Mouse (Mus musculus) embryonic facial prominence, embryonic 15.5 days (tissue): Measurements from ENCODE around the gene Cela3b. TPM values are rescaled to one million over a fixed set of nuclear protein-coding genes. Genes with fewer than 3 reads are reported as not detected.

Experiments used
- polyA plus RNA-seq: library from polyadenylated mRNA; unstranded; fragments of >200 nt; fragmentation: Nextera tagmentation; extraction: Ambion mirVana; gene quantifications from 2 replicates; pipeline ENCODE4 v1.2.1, GENCODE M21; 2015

Gene Cela3b
- polyA plus RNA-seq, 1 experiment from 2014 or later: not detected

Other genes starting within 250 kb of the Cela3b start
- gene Wnt4, start 153.1 kb downstream of the Cela3b start, polyA plus RNA-seq: 11.6 and 12.9 TPM in 2 replicates
- gene Cdc42, start 72.8 kb downstream of the Cela3b start, polyA plus RNA-seq: 672 and 685 TPM in 2 replicates
- gene Cela3a, start 20.7 kb downstream of the Cela3b start, polyA plus RNA-seq: not detected in 2 replicates
- gene 1700013G24Rik, start 22.7 kb upstream of the Cela3b start, polyA plus RNA-seq: not detected in 2 replicates
- gene Hspg2, start 38.2 kb upstream of the Cela3b start, polyA plus RNA-seq: 48.5 and 49.1 TPM in 2 replicates
- 0.75 and 1.1 TPM in 2 replicates for gene Ldlrad2, start 144.0 kb upstream of the Cela3b start, polyA plus RNA-seq
- 70.6 and 71.4 TPM in 2 replicates for gene Usp48, start 163.2 kb upstream of the Cela3b start, polyA plus RNA-seq
- 16.4 and 19.9 TPM in 2 replicates for gene Rap1gap, start 234.2 kb upstream of the Cela3b start, polyA plus RNA-seq